Mouse (Mus musculus): ENCODE results near the gene Usf2. TPM values are rescaled to one million over a fixed set of nuclear protein-coding genes. Genes with fewer than 3 reads are reported as not detected.

The Usf2 gene
- polyA plus RNA-seq (2016; fragmentation: Nextera tagmentation; extraction: Ambion mirVana), result 23.6 and 26.3 TPM in 2 replicates

DNA sequence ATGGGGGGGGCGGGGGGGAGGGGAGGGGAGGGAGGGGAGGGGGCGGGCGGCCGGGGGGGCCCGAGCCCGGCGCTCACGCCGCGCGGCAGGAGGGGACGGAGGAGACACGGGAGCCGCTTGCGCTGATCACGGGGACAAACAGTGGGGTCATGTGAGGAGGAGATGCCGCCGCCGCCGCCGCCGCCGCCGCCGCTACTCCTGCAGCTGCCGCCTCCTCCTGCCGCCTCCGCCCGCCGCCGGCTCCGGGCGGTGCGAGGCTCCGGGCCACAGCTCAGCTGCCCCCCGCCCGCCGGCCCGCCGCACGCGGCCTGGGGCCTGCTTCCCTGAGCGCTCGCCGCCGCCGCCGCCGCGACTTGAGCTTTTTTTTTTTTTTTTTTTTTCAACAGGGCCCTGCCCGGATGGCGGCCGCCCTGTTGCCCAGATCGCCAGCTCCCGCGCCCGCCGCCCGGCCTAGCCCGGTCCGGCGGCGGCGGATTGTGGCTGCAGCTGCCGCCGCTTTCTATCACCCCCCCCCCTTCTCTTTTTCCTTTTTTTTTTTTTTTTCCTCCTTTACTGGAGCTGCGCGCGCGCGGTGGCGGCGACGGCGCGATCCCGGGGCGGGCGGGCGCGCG lies at the start of gene Usf2:
Gene Usf2 (minus strand): TSS at position 48 of the 611 bp plus-strand sequence.
- Histone ChIP-seq H3K27ac (peak within 1 kb of the TSS; percentile 99), H3K9me3 (no peaks in the 10 kb centered on the region), H3K36me3 (peaks cover 68% of the 10 kb centered on the region), H3K27me3 (ENCODE audit: insufficient read depth, poor library complexity, severe bottlenecking) (no peaks in the 10 kb centered on the region), H3K4me1 (replicated peaks) (peaks cover 25% of the 10 kb centered on the region), H3K4me3 (peak within 1 kb of the TSS; percentile 93)
- DNase-seq (ENCODE audit: low spot score), result peak; percentile 85
- under 1% methylated on average over 63 of the region's 82 CpGs for WGBS

DNA sequence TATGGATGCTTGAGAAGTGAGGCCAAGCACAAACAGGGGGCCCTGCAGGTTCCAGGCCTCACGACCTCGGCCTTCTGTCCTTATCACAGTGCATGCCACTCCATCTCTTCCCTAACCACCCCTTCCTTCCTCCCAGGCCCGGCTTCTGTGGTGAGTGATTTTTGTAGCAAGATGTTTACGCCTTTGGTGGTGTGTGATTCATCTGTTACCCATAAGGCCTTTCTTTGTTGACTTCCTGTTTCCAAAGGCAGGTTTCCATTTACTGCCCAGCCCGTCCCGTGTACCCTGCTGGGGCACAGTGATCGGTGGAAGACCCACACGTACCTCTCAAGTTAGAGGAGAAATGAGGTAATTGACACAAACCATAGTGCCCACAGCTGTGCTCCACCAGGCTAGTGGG lies 46.0 kb upstream of the Usf2 start:
- Histone ChIP-seq H3K27ac (no peak overlapping the region), H3K9me3 (no peaks in the 10 kb centered on the region), H3K4me3 (no peak overlapping the region), H3K4me1 (replicated peaks) (no peaks in the 10 kb centered on the region; the same call in 1 of the 2 replicates), H3K36me3 (no peaks in the 10 kb centered on the region), H3K27me3 (ENCODE audit: insufficient read depth, poor library complexity, severe bottlenecking) (no peaks in the 10 kb centered on the region)
- WGBS, result 81% methylated on average over 8 of the region's 8 CpGs
- DNase-seq (ENCODE audit: low spot score), result no peak

DNA sequence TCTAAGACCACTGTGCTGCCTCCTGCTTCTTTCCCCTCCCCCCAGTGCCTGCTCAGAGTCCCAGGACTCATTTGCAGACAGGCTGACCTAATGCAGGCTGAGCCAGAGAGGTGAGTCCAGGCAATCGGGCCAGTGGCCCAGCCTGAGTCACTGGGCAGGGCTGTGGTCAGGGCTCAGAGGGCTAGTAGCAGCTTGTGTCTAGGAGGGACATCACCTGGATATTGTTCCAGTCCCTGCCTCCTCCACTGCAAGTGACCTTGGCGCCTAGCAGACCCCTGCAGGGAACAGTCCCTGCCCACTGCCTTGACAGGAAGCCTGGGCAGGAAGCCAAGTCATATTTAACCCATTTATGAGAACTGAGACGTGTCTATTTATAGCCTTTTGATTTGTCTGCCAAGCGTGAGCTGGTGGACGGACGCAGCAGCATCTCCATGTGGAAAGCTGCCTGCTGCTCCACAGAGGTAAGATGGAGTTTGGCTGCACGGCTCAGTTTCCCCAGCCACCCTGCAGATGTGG lies 44.0 kb upstream of the Usf2 start:
- H3K4me3 ChIP-seq, result no peak overlapping the region
- H3K4me1 ChIP-seq (replicated peaks), result no peaks in the 10 kb centered on the region; the same call in 1 of the 2 replicates
- H3K27me3 ChIP-seq (ENCODE audit: insufficient read depth, poor library complexity, severe bottlenecking), result no peaks in the 10 kb centered on the region
- no peaks in the 10 kb centered on the region for H3K36me3 ChIP-seq
- DNase-seq (ENCODE audit: low spot score), result no peak
- peaks cover 12% of the 10 kb centered on the region for H3K9me3 ChIP-seq
- no peak overlapping the region for H3K27ac ChIP-seq
- WGBS, result 67% methylated on average over 7 of the region's 7 CpGs

DNA sequence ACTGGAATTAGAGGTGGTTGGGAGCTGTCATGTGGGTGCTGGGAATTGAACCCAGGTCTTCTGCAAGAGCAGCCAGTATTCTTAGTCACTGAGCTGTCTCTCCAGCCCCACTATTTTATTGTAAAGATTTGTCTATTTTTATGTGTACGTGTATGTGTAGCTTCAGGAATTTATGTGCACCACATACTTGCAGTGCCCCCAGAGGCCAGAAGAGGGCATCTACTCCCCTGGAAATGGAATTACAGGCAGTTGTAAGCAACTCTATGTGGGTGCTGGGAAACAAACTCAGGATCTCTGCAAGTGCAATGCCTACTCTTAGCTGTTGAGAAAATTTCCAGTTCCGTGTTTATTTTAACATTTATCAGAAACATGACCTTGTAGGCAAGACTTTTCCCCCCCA lies 39.9 kb upstream of the Usf2 start:
- H3K27ac ChIP-seq, result no peak overlapping the region
- no peaks in the 10 kb centered on the region for H3K36me3 ChIP-seq
- H3K27me3 ChIP-seq (ENCODE audit: insufficient read depth, poor library complexity, severe bottlenecking), result no peaks in the 10 kb centered on the region
- no peak overlapping the region for H3K4me3 ChIP-seq
- WGBS, result 90% methylated on average over 2 of the region's 2 CpGs
- peaks cover 12% of the 10 kb centered on the region for H3K9me3 ChIP-seq
- DNase-seq (ENCODE audit: low spot score), result no peak
- H3K4me1 ChIP-seq (replicated peaks), result no peaks in the 10 kb centered on the region; the same call in 1 of the 2 replicates

- WGBS, result 88% methylated on average over 5 of the region's 5 CpGs
- H3K27ac ChIP-seq, result no peak overlapping the region
Observed at GRCm38 (mm10) chr7:30993986-30994385, 37.4 kb upstream of the Usf2 start.

GRCm38 (mm10) chr7:30992148-30992547 lies 35.5 kb upstream of the Usf2 start:
- peaks cover 12% of the 10 kb centered on the region for H3K9me3 ChIP-seq
- 83% methylated on average over 5 of the region's 5 CpGs for WGBS
- no peak overlapping the region for H3K4me3 ChIP-seq
- no peaks in the 10 kb centered on the region for H3K4me1 ChIP-seq (replicated peaks)
- no peaks in the 10 kb centered on the region for H3K27me3 ChIP-seq (ENCODE audit: insufficient read depth, poor library complexity, severe bottlenecking)
- no peak overlapping the region for H3K27ac ChIP-seq
- no peak for DNase-seq (ENCODE audit: low spot score)
- no peaks in the 10 kb centered on the region for H3K36me3 ChIP-seq

More at GRCm38 (mm10) chr7:30993986-30994385, 37.4 kb upstream of the Usf2 start:
- Histone ChIP-seq H3K9me3 (peaks cover 12% of the 10 kb centered on the region), H3K27me3 (ENCODE audit: insufficient read depth, poor library complexity, severe bottlenecking) (no peaks in the 10 kb centered on the region), H3K36me3 (no peaks in the 10 kb centered on the region), H3K4me1 (replicated peaks) (no peaks in the 10 kb centered on the region), H3K4me3 (no peak overlapping the region)
- no peak for DNase-seq (ENCODE audit: low spot score)

DNA sequence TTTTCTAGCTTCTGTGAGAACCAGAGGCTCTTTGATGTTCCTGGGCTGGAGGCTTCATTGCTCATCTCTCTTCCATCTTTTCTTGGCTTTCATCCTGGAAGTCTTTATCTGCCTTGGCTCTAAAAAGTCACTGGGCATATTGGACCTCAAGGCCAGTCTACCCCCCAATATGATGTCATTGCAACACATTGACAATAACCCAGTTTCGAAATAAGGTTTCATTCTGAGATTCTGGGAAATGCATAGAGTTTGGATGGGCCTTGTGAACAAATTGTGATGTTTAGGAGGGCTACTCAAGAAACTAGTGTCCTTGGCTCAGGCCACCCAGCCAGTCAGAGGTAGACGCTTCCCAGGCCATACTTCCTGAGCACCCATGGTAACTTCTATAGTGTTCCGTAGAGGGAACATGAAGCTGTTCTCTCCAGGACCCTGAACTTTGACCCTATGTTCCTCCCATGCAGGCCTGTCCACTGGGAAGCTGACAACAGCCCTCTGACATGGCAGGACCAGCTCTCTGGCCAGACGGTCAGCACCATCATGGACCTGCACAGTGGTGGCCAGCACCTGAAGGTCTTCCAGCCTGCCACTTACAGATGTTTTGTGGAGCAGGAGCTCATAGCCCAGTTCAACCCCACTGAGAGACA lies 32.0 kb upstream of the Usf2 start:
- WGBS, result 82% methylated on average over 4 of the region's 4 CpGs
- Histone ChIP-seq H3K4me1 (replicated peaks) (no peaks in the 10 kb centered on the region), H3K27me3 (ENCODE audit: insufficient read depth, poor library complexity, severe bottlenecking) (no peaks in the 10 kb centered on the region), H3K9me3 (no peaks in the 10 kb centered on the region), H3K36me3 (no peaks in the 10 kb centered on the region), H3K27ac (no peak overlapping the region), H3K4me3 (no peak overlapping the region)
- DNase-seq (ENCODE audit: low spot score), result no peak

DNA sequence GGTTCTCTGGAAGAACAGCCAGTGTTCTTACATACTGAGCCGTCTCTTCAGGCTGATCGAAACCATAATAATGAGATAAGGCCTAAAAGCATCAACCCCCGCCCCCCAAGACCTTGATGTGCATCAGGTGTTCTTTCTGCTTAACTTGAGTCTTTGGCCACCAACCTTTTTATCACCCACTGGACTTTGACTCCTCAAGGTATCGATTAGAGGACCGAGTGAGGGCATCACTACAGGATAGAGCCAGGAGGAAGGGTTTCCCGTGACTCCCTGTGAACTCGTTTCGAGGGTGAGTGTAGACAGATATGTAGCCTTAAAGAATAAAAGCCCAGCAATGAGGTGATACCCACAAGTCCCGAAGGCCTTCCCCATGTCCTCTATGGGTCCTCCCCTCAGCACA lies 28.8 kb upstream of the Usf2 start:
- DNase-seq (ENCODE audit: low spot score), result no peak
- H3K4me1 ChIP-seq (replicated peaks), result no peaks in the 10 kb centered on the region
- no peaks in the 10 kb centered on the region for H3K27me3 ChIP-seq (ENCODE audit: insufficient read depth, poor library complexity, severe bottlenecking)
- H3K36me3 ChIP-seq, result no peaks in the 10 kb centered on the region
- H3K27ac ChIP-seq, result no peak overlapping the region
- 86% methylated on average over 9 of the region's 9 CpGs for WGBS
- no peaks in the 10 kb centered on the region for H3K9me3 ChIP-seq
- H3K4me3 ChIP-seq, result no peak overlapping the region

- Histone ChIP-seq H3K9me3 (no peaks in the 10 kb centered on the region), H3K27me3 (ENCODE audit: insufficient read depth, poor library complexity, severe bottlenecking) (no peaks in the 10 kb centered on the region), H3K27ac (no peak overlapping the region), H3K36me3 (no peaks in the 10 kb centered on the region), H3K4me1 (replicated peaks) (no peaks in the 10 kb centered on the region), H3K4me3 (no peak overlapping the region)
- 91% methylated on average over 4 of the region's 4 CpGs for WGBS
- DNase-seq (ENCODE audit: low spot score), result no peak
Observed at GRCm38 (mm10) chr7:30981703-30982102, 25.1 kb upstream of the Usf2 start.

- Histone ChIP-seq H3K27me3 (ENCODE audit: insufficient read depth, poor library complexity, severe bottlenecking) (peaks cover 21% of the 10 kb centered on the region), H3K9me3 (no peaks in the 10 kb centered on the region), H3K36me3 (peaks cover 17% of the 10 kb centered on the region), H3K27ac (peak within 1 kb of the TSS; percentile 84), H3K4me1 (replicated peaks) (peaks cover 19% of the 10 kb centered on the region), H3K4me3 (peak within 1 kb of the TSS; percentile 55)
- DNase-seq (ENCODE audit: low spot score), result peak; percentile 89
- under 1% methylated on average over 37 of the region's 37 CpGs for WGBS
Observed at GRCm38 (mm10) chr7:30973501-30974289, 17.1 kb upstream of the Usf2 start, which contains the start of gene Fam187b. Gene Fam187b (plus strand): TSS chr7:30973790.

GRCm38 (mm10) chr7:30973251-30973500 lies 16.6 kb upstream of the Usf2 start, which contains the start of gene Lsr:
Gene Lsr (minus strand): TSS chr7:30973464.
- DNase-seq (ENCODE audit: low spot score), result peak; percentile 51
- peak within 1 kb of the TSS; percentile 55 for H3K4me3 ChIP-seq
- no peaks in the 10 kb centered on the region for H3K9me3 ChIP-seq
- H3K4me1 ChIP-seq (replicated peaks), result peaks cover 19% of the 10 kb centered on the region
- peak within 1 kb of the TSS; percentile 84 for H3K27ac ChIP-seq
- H3K27me3 ChIP-seq (ENCODE audit: insufficient read depth, poor library complexity, severe bottlenecking), result peaks cover 21% of the 10 kb centered on the region
- 0% methylated on average over 19 of the region's 19 CpGs for WGBS
- peaks cover 21% of the 10 kb centered on the region for H3K36me3 ChIP-seq

- Histone ChIP-seq H3K9me3 (no peaks in the 10 kb centered on the region), H3K27ac (peak overlapping the region; percentile 84), H3K4me3 (peak overlapping the region; percentile 55), H3K4me1 (replicated peaks) (peaks cover 19% of the 10 kb centered on the region), H3K27me3 (ENCODE audit: insufficient read depth, poor library complexity, severe bottlenecking) (peaks cover 21% of the 10 kb centered on the region), H3K36me3 (peaks cover 21% of the 10 kb centered on the region)
- DNase-seq (ENCODE audit: low spot score), result no peak
- WGBS, result 3% methylated on average over 41 of the region's 41 CpGs
Observed at GRCm38 (mm10) chr7:30972426-30973250, 16.0 kb upstream of the Usf2 start.

All from hindbrain, embryonic 10.5 days (tissue).